Comparison of ENCODE assay signal across 11 mouse cellular contexts in genomic region chr14:14704651-14705050, GRCm38 (mm10). TPM values are rescaled to one million over a fixed set of nuclear protein-coding genes. Genes with fewer than 3 reads are reported as not detected.
DNase-seq lines count a peak whose midpoint lies in the region; ATAC-seq lines count a peak whose summit lies in the region.
"Had no signal": no experiment of that assay in that cellular context is flagged by ENCODE, and none has a peak within 500 bp of the region (broad histone marks: within the 10 kb centered on the region; RNA-seq: fewer than 3 reads in every experiment).

No protein-coding gene starts in this region.

- peaks cover 4% of the 10 kb centered on the region for H3K4me1 ChIP-seq in heart, embryonic 10.5 days
- H3K4me1 ChIP-seq in forebrain, embryonic 16.5 days (replicated peaks; ENCODE audit: control insufficient read depth, insufficient read depth, low read length), result peaks cover 18% of the 10 kb centered on the region
- peaks cover 26% of the 10 kb centered on the region for H3K4me1 ChIP-seq in liver, embryonic 13.5 days (replicated peaks)

- ATAC-seq in forebrain, embryonic 16.5 days, result no peak
- no peak for ATAC-seq in liver, embryonic 13.5 days (ENCODE audit: low read depth)
- ATAC-seq: lung, postnatal 0 days had no signal

- intact Hi-C loops in heart, postnatal 10 days (cut with DNase I), result loop anchor here (5.0 to 10.0 kb wide), 3 partner anchors 102 to 1663 kb away; partner anchors contain the start of genes Il3ra and Top2b
- intact Hi-C loops in gastrocnemius, postnatal 36 days (cut with DNase I), result no loop called here

- no peak for DNase-seq in heart, embryonic 10.5 days (ENCODE audit: low spot score)
- no peak for DNase-seq in heart, postnatal 10 days
- DNase-seq in A20 (ENCODE audit: low read depth, low spot score), result peak; percentile 66
- no peak for DNase-seq in liver, embryonic 13.5 days
- DNase-seq in cerebellum, postnatal 10 days, result no peak
- no peak for DNase-seq in gastrocnemius, postnatal 36 days
- DNase-seq in lung, postnatal 36 days, result no peak
- DNase-seq: cerebellum, postnatal 14 days; thymus, postnatal 4 days had no signal

- no peaks in the 10 kb centered on the region for H3K9me3 ChIP-seq in heart, embryonic 10.5 days
- no peaks in the 10 kb centered on the region for H3K9me3 ChIP-seq in forebrain, embryonic 16.5 days (ENCODE audit: control insufficient read depth, low read length)
- no peaks in the 10 kb centered on the region for H3K9me3 ChIP-seq in liver, embryonic 13.5 days (replicated peaks)

- H3K9ac ChIP-seq in forebrain, embryonic 16.5 days (replicated peaks; ENCODE audit: low read depth, low read length), result 0 out of 2 replicates have a peak overlapping the region, but pooled peaks have one; percentile 27
- H3K9ac ChIP-seq in liver, embryonic 13.5 days, result peak overlapping the region; percentile 16; the same call in 1 of the 2 replicates

- 82% methylated on average over 2 of the region's 2 CpGs for WGBS in heart, embryonic 10.5 days
- 67% methylated on average over 2 of the region's 2 CpGs for WGBS in forebrain, embryonic 16.5 days
- WGBS in liver, embryonic 13.5 days (ENCODE audit: insufficient replicate concordance), result 80% methylated on average over 2 of the region's 2 CpGs

- peaks cover 5% of the 10 kb centered on the region; the same call in 1 of the 2 replicates for H3K36me3 ChIP-seq in heart, embryonic 10.5 days
- peaks cover 4% of the 10 kb centered on the region; the same call in 1 of the 2 replicates for H3K36me3 ChIP-seq in forebrain, embryonic 16.5 days (ENCODE audit: control insufficient read depth, insufficient read depth)
- no peaks in the 10 kb centered on the region for H3K36me3 ChIP-seq in liver, embryonic 13.5 days

- no peaks in the 10 kb centered on the region for H3K27me3 ChIP-seq in heart, embryonic 10.5 days (ENCODE audit: insufficient read depth, poor library complexity, severe bottlenecking)
- H3K27me3 ChIP-seq in forebrain, embryonic 16.5 days (replicated peaks; ENCODE audit: control insufficient read depth, insufficient read depth, low read length), result no peaks in the 10 kb centered on the region
- no peaks in the 10 kb centered on the region for H3K27me3 ChIP-seq in liver, embryonic 13.5 days

- peak overlapping the region; percentile 90 for H3K4me3 ChIP-seq in heart, embryonic 10.5 days
- peak overlapping the region; percentile 96 for H3K4me3 ChIP-seq in forebrain, embryonic 16.5 days (replicated peaks; ENCODE audit: low read length)
- H3K4me3 ChIP-seq in liver, embryonic 13.5 days (replicated peaks), result no peak overlapping the region

- H3K27ac ChIP-seq in heart, embryonic 10.5 days, result no peak overlapping the region
- no peak overlapping the region for H3K27ac ChIP-seq in forebrain, embryonic 16.5 days (ENCODE audit: low read length)
- no peak overlapping the region for H3K27ac ChIP-seq in liver, embryonic 13.5 days

- peak overlapping the region; percentile 61 for H3K4me2 ChIP-seq in forebrain, embryonic 16.5 days (ENCODE audit: low read length)
- peak overlapping the region; percentile 95 for H3K4me2 ChIP-seq in liver, embryonic 13.5 days

RNA-seq across cellular contexts. Expression of gene Slc4a7, which starts 2.6 kb away (rescaled TPM):
- 18.8 and 21.2 TPM in 2 replicates for polyA plus RNA-seq in heart, embryonic 10.5 days (2016; fragmentation: Nextera tagmentation; extraction: Ambion mirVana)
- total RNA-seq in heart, postnatal 10 days (2021), result 10 to 100 TPM; 18.3 to 18.4 TPM
- 33.3 and 38.2 TPM in 2 replicates for polyA plus RNA-seq in forebrain, embryonic 16.5 days (2015; fragmentation: Nextera tagmentation; extraction: Ambion mirVana)
- polyA plus RNA-seq in liver, embryonic 13.5 days (2015; fragmentation: Nextera tagmentation; extraction: Ambion mirVana), result 4.2 and 4.6 TPM in 2 replicates
- total RNA-seq in gastrocnemius, postnatal 36 days (2021), result 1 to 10 TPM; 9.2 to 9.4 TPM
